Mouse (Mus musculus) granulocyte monocyte progenitor cell, adult 5-6 weeks (primary cell): ENCODE results near the gene Vmn1r1. TPM values are rescaled to one million over a fixed set of nuclear protein-coding genes. Genes with fewer than 3 reads are reported as not detected.
A peak's percentile ranks its signal among the peaks of the same experiment; 100 is the strongest.

Source experiments
- ATAC-seq: replicated peaks from 2 replicates; pipeline ENCODE4 v1.8.0; 2016; ENCODE audit warnings: mild to moderate bottlenecking, moderate TSS enrichment, inconsistent platforms; ENCODE audit not compliant: poor library complexity, severe bottlenecking
- total RNA-seq, 2 experiments: library from RNA; stranded (forward) in 1 of 2; stranded (reverse) in 1 of 2; fragments of 200-712, 200-1000 nt in 1 of 2; fragments of >200 nt in 1 of 2; fragmentation: Nextera tagmentation in 1 of 2; gene quantifications; 2 replicates each; pipeline ENCODE4 v1.2.3; 2014 to 2017

Gene Vmn1r1
- total RNA-seq, 2 experiments from 2014 or later, result not detected

- no peak for ATAC-seq
Observed at GRCm38 (mm10) chr1:182138172-182138571, 26.1 kb downstream of the Vmn1r1 start.

- ATAC-seq, result peak; percentile 40
Observed at GRCm38 (mm10) chr1:182137204-182138125, 26.8 kb downstream of the Vmn1r1 start.

GRCm38 (mm10) chr1:182130830-182131229, 33.5 kb downstream of the Vmn1r1 start:
- ATAC-seq, result peak; percentile 73

GRCm38 (mm10) chr1:182124924-182125368, 39.3 kb downstream of the Vmn1r1 start:
- peak; percentile 93 for ATAC-seq

- ATAC-seq, result peak; percentile 93
Observed at GRCm38 (mm10) chr1:182124506-182124905, 39.8 kb downstream of the Vmn1r1 start, which contains the start of gene Srp9. Gene Srp9, plus strand, starts transcription at chr1:182124737.

GRCm38 (mm10) chr1:182122413-182122812, 41.9 kb downstream of the Vmn1r1 start:
- ATAC-seq, result no peak

- no peak; the same call in 1 of the 2 replicates for ATAC-seq
Observed at GRCm38 (mm10) chr1:182115651-182116408, 48.5 kb downstream of the Vmn1r1 start.

GRCm38 (mm10) chr1:182115197-182115596, 49.1 kb downstream of the Vmn1r1 start:
- ATAC-seq, result peak; percentile 62

GRCm38 (mm10) chr1:182113587-182114500, 50.4 kb downstream of the Vmn1r1 start:
- no peak for ATAC-seq

- ATAC-seq, result no peak
Observed at GRCm38 (mm10) chr1:182113131-182113530, 51.2 kb downstream of the Vmn1r1 start.

GRCm38 (mm10) chr1:182112385-182112784, 51.9 kb downstream of the Vmn1r1 start:
- no peak for ATAC-seq

GRCm38 (mm10) chr1:182111386-182112317, 52.6 kb downstream of the Vmn1r1 start:
- ATAC-seq, result no peak

GRCm38 (mm10) chr1:182110708-182111385, 53.4 kb downstream of the Vmn1r1 start:
- no peak for ATAC-seq

GRCm38 (mm10) chr1:182110185-182110584, 54.1 kb downstream of the Vmn1r1 start:
- ATAC-seq, result no peak

- peak; percentile 91 for ATAC-seq
Observed at GRCm38 (mm10) chr1:182108397-182109099, 55.7 kb downstream of the Vmn1r1 start.

GRCm38 (mm10) chr1:182107251-182107650, 57.0 kb downstream of the Vmn1r1 start:
- no peak for ATAC-seq

GRCm38 (mm10) chr1:182105023-182105422, 59.3 kb downstream of the Vmn1r1 start:
- ATAC-seq, result no peak
